Mouse (Mus musculus) liver, postnatal 0 days (tissue): ENCODE measurements around the gene Catspere2.

Experiments used
- CTCF ChIP-seq: sonication (generic); IDR thresholded peaks from 2 replicates; pipeline ENCODE4 v1.5.1; 2016; ENCODE audit warnings: antibody characterized with exemption, low read depth
- EP300 ChIP-seq: IDR thresholded peaks from 2 replicates; pipeline ENCODE4 v1.6.1; 2016; ENCODE audit warnings: antibody characterized with exemption, low read depth, mild to moderate bottlenecking

GRCm38 (mm10) chr1:178188386-178188785 lies 205.2 kb downstream of the Catspere2 start:
- TF ChIP-seq CTCF (no peak), EP300 (no peak)
